Mouse (Mus musculus) myocyte (in vitro differentiated cells): ENCODE measurements around the gene Ssbp2.

Experiments used
- CEBPB ChIP-seq: IDR thresholded peaks from 2 replicates; pipeline ENCODE4 v1.6.1; 2011; ENCODE audit warnings: mild to moderate bottlenecking, moderate library complexity; ENCODE audit not compliant: poor library complexity, insufficient read depth, severe bottlenecking
- E2F4 ChIP-seq: IDR thresholded peaks from one replicate; pipeline ENCODE4 v1.6.1; 2011; ENCODE audit warnings: mild to moderate bottlenecking, control low read depth, moderate library complexity; ENCODE audit not compliant: insufficient read depth
- MAX ChIP-seq: IDR thresholded peaks from one replicate; pipeline ENCODE4 v1.6.1; 2011; ENCODE audit warnings: low read depth, mild to moderate bottlenecking, control low read depth
- MYOD1 ChIP-seq, 3 experiments: IDR thresholded peaks; one replicate each; pipeline ENCODE4 v1.6.1; 2011; ENCODE audit warnings: control low read depth in 2 of 3, low read depth in 2 of 3, mild to moderate bottlenecking in 2 of 3, moderate library complexity in 1 of 3; ENCODE audit not compliant: insufficient read length in 2 of 3, control insufficient read depth in 1 of 3
- POLR2A ChIP-seq: IDR thresholded peaks from one replicate; pipeline ENCODE4 v1.6.1; 2011; ENCODE audit warnings: low read depth, mild to moderate bottlenecking, control low read depth, moderate library complexity; ENCODE audit not compliant: insufficient read length
- REST ChIP-seq: IDR thresholded peaks from one replicate; pipeline ENCODE4 v1.6.1; 2011; ENCODE audit warnings: mild to moderate bottlenecking, control low read depth, moderate library complexity; ENCODE audit not compliant: insufficient read depth, insufficient read length
- USF1 ChIP-seq: IDR thresholded peaks from one replicate; pipeline ENCODE4 v1.6.1; 2011; ENCODE audit warnings: low read depth, mild to moderate bottlenecking, control low read depth, moderate library complexity

DNA sequence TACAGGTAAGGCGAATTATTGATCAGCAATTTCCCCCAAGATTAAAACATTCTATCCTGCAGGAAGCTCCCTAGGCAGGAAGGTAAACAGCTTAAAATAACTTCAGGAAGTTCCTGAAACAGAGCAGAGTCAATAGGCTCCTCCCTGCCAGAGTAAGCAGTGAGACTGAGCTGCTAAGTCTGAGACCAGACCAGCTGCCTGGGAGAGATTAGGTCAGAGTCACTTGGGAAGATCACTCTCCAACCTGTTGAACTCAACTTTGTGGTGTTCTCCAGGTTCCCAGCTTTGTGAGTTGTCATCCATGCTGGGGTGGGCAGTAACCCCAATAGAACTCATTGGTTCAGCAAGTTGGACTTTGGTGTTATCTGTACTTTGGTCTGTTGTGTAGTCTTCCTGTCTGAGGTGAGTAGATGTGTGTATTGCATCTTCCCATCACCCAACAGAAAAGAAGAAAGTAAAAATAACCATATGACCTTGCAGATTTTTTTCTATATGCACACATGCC is 16.6 kb downstream of the Ssbp2 start:
- no peak for TF ChIP-seq E2F4
- TF ChIP-seq MAX, result no peak
- TF ChIP-seq USF1, result no peak
- TF ChIP-seq POLR2A, result no peak
- no peak for TF ChIP-seq REST
- no peak for TF ChIP-seq MYOD1 (IDR thresholded peaks at IDR 0.05; ENCODE audit: control insufficient read depth in 1 of 3, insufficient read length in 2 of 3, low read depth in 2 of 3)
- TF ChIP-seq CEBPB, result no peak
